Mouse (Mus musculus) midbrain, embryonic 11.5 days (tissue): ENCODE measurements around the gene Pax2. TPM values are rescaled to one million over a fixed set of nuclear protein-coding genes. Genes with fewer than 3 reads are reported as not detected.
A peak's percentile ranks its signal among the peaks of the same experiment; 100 is the strongest.

Source experiments
- ATAC-seq: fragments of 200-750 bp; cut with Nextera tagmentation; 2 replicates; pipeline ENCODE4 v1.8.0; 2017; ENCODE audit warnings: moderate TSS enrichment, moderate library complexity; ENCODE audit not compliant: low FRiP score
- DNase-seq: peaks from one replicate; pipeline ENCODE4 v3.0.0; 2015; ENCODE audit warnings: low spot score; ENCODE audit errors: missing footprints
- H3K27ac ChIP-seq: fragments of 300-500 bp; sonication (generic); 2 replicates; pipeline ENCODE4 v1.5.1; 2014; ENCODE audit warnings: low read depth, low read length
- H3K27me3 ChIP-seq: fragments of 300-500 bp; sonication (generic); 2 replicates; pipeline ENCODE4 v1.6.1; 2014; ENCODE audit warnings: mild to moderate bottlenecking, low read length, moderate library complexity, mixed read lengths; ENCODE audit not compliant: control insufficient read depth, insufficient read depth
- H3K36me3 ChIP-seq: fragments of 300-500 bp; sonication (generic); 2 replicates; pipeline ENCODE4 v1.6.1; 2014; ENCODE audit warnings: mild to moderate bottlenecking, low read length, moderate library complexity, mixed read lengths; ENCODE audit not compliant: control insufficient read depth, insufficient read depth
- H3K4me1 ChIP-seq: fragments of 300-500 bp; sonication (generic); 2 replicates; pipeline ENCODE4 v1.6.1; 2014; ENCODE audit warnings: low read length; ENCODE audit not compliant: control insufficient read depth, insufficient read depth
- H3K4me2 ChIP-seq: fragments of 300-500 bp; sonication (generic); 2 replicates; pipeline ENCODE4 v1.6.1; 2014; ENCODE audit warnings: mild to moderate bottlenecking, moderate library complexity
- H3K4me3 ChIP-seq: fragments of 300-500 bp; sonication (generic); 2 replicates; pipeline ENCODE4 v1.5.1; 2014; ENCODE audit warnings: low read depth, low read length
- H3K9ac ChIP-seq: fragments of 300-500 bp; sonication (generic); 2 replicates; pipeline ENCODE4 v1.6.1; 2014; ENCODE audit warnings: low read length
- H3K9me3 ChIP-seq: fragments of 300-500 bp; sonication (generic); 2 replicates; pipeline ENCODE4 v1.6.1; 2016; ENCODE audit warnings: low read length; ENCODE audit not compliant: control insufficient read depth
- WGBS: fragments of 180-500 bp; shearing (Covaris S2); extraction: QIAGEN DNeasy Blood & Tissue Kit; methylation state at CpG from one replicate; pipeline ENCODE4 v1.1.7; 2014; 5-methylcytosine and 5-hydroxymethylcytosine counted together
- polyA plus RNA-seq: library from polyadenylated mRNA; unstranded; fragments of >200 nt; fragmentation: Nextera tagmentation; extraction: Ambion mirVana; gene quantifications from 2 replicates; pipeline ENCODE4 v1.2.1, GENCODE M21; 2014

The Pax2 gene
- polyA plus RNA-seq, 1 experiment from 2014 or later: 0.34 TPM

- Histone ChIP-seq H3K9me3 (no peaks in the 10 kb centered on the region), H3K9ac (no peak overlapping the region), H3K36me3 (no peaks in the 10 kb centered on the region), H3K27ac (no peak overlapping the region), H3K4me3 (no peak overlapping the region), H3K27me3 (peaks cover 99% of the 10 kb centered on the region), H3K4me1 (peaks cover 8% of the 10 kb centered on the region), H3K4me2 (no peak overlapping the region)
- ATAC-seq (no peak), DNase-seq (peak; percentile 92)
- 8% methylated on average over 6 of the region's 6 CpGs for WGBS
These were observed 10.1 kb upstream of the Pax2 start for GRCm38 (mm10) chr19:44745741-44746140.

GRCm38 (mm10) chr19:44746541-44747024 lies 9.3 kb upstream of the Pax2 start:
- WGBS: 0% methylated on average over 42 of the region's 42 CpGs
- Histone ChIP-seq H3K4me3 (peak overlapping the region; percentile 16; the same call in 1 of the 2 replicates), H3K4me1 (peaks cover 3% of the 10 kb centered on the region), H3K27ac (no peak overlapping the region), H3K9ac (no peak overlapping the region), H3K36me3 (no peaks in the 10 kb centered on the region), H3K27me3 (peaks cover 100% of the 10 kb centered on the region), H3K9me3 (no peaks in the 10 kb centered on the region), H3K4me2 (peak overlapping the region; percentile 30)
- DNase-seq (peak; percentile 96), ATAC-seq (peak; percentile 44)

GRCm38 (mm10) chr19:44747471-44747870 lies 8.4 kb upstream of the Pax2 start:
- H3K9ac ChIP-seq: no peak overlapping the region
- no peaks in the 10 kb centered on the region for H3K36me3 ChIP-seq
- WGBS: 6% methylated on average over 4 of the region's 4 CpGs
- H3K27me3 ChIP-seq: peaks cover 100% of the 10 kb centered on the region
- ATAC-seq (no peak), DNase-seq (peak; percentile 92)
- H3K4me2 ChIP-seq: no peak overlapping the region
- H3K4me1 ChIP-seq: peaks cover 9% of the 10 kb centered on the region
- H3K27ac ChIP-seq: no peak overlapping the region
- no peak overlapping the region for H3K4me3 ChIP-seq
- H3K9me3 ChIP-seq: no peaks in the 10 kb centered on the region

GRCm38 (mm10) chr19:44748271-44748670 lies 7.6 kb upstream of the Pax2 start:
- Histone ChIP-seq H3K9ac (no peak overlapping the region), H3K9me3 (no peaks in the 10 kb centered on the region), H3K36me3 (no peaks in the 10 kb centered on the region), H3K27ac (no peak overlapping the region), H3K4me2 (no peak overlapping the region), H3K4me1 (peaks cover 14% of the 10 kb centered on the region), H3K4me3 (no peak overlapping the region), H3K27me3 (peaks cover 100% of the 10 kb centered on the region)
- DNase-seq: peak; percentile 91
- WGBS: 1% methylated on average over 5 of the region's 5 CpGs
- no peak for ATAC-seq

GRCm38 (mm10) chr19:44749061-44749990 lies 6.5 kb upstream of the Pax2 start:
- Histone ChIP-seq H3K27ac (no peak overlapping the region), H3K27me3 (peaks cover 100% of the 10 kb centered on the region), H3K4me2 (no peak overlapping the region), H3K4me3 (no peak overlapping the region), H3K9ac (no peak overlapping the region), H3K9me3 (no peaks in the 10 kb centered on the region), H3K36me3 (no peaks in the 10 kb centered on the region), H3K4me1 (peaks cover 14% of the 10 kb centered on the region)
- 1% methylated on average over 18 of the region's 18 CpGs for WGBS
- no peak for ATAC-seq
- peak; percentile 93 for DNase-seq

- Histone ChIP-seq H3K27me3 (peaks cover 99% of the 10 kb centered on the region), H3K9me3 (no peaks in the 10 kb centered on the region), H3K36me3 (no peaks in the 10 kb centered on the region), H3K27ac (no peak overlapping the region; the same call in 1 of the 2 replicates), H3K4me2 (peak overlapping the region; percentile 30; the same call in 1 of the 2 replicates), H3K9ac (no peak overlapping the region), H3K4me3 (peak overlapping the region; percentile 16), H3K4me1 (peaks cover 14% of the 10 kb centered on the region)
- ATAC-seq (no peak), DNase-seq (peak; percentile 97)
- 1% methylated on average over 42 of the region's 42 CpGs for WGBS
These were observed 5.5 kb upstream of the Pax2 start for GRCm38 (mm10) chr19:44750051-44751041.

- Histone ChIP-seq H3K36me3 (no peaks in the 10 kb centered on the region), H3K9ac (no peak overlapping the region), H3K9me3 (no peaks in the 10 kb centered on the region), H3K27me3 (peaks cover 99% of the 10 kb centered on the region), H3K27ac (no peak overlapping the region; the same call in 1 of the 2 replicates), H3K4me3 (peak overlapping the region; percentile 16), H3K4me1 (peaks cover 19% of the 10 kb centered on the region), H3K4me2 (no peak overlapping the region)
- DNase-seq (no peak), ATAC-seq (no peak)
- 1% methylated on average over 9 of the region's 9 CpGs for WGBS
These were observed 4.8 kb upstream of the Pax2 start for GRCm38 (mm10) chr19:44751042-44751441.

GRCm38 (mm10) chr19:44751551-44751950 lies 4.3 kb upstream of the Pax2 start:
- no peak overlapping the region for H3K4me3 ChIP-seq
- no peak overlapping the region for H3K27ac ChIP-seq
- DNase-seq: peak; percentile 91
- no peak for ATAC-seq
- H3K9me3 ChIP-seq: no peaks in the 10 kb centered on the region
- H3K27me3 ChIP-seq: peaks cover 99% of the 10 kb centered on the region
- H3K36me3 ChIP-seq: no peaks in the 10 kb centered on the region
- WGBS: 2% methylated on average over 3 of the region's 3 CpGs
- H3K9ac ChIP-seq: no peak overlapping the region
- H3K4me2 ChIP-seq: no peak overlapping the region
- peaks cover 20% of the 10 kb centered on the region for H3K4me1 ChIP-seq
